Mouse (Mus musculus) embryonic facial prominence, embryonic 14.5 days (tissue): ENCODE data around the gene Kcnk3. TPM values are rescaled to one million over a fixed set of nuclear protein-coding genes. Genes with fewer than 3 reads are reported as not detected.

Experiments used
- ATAC-seq: fragments of 200-750 bp; cut with Nextera tagmentation; 2 replicates; pipeline ENCODE4 v1.8.0; 2017; ENCODE audit warnings: low read depth, moderate number of reproducible peaks, moderate TSS enrichment
- DNase-seq: peaks from one replicate; pipeline ENCODE4 v3.0.0-alpha.2; 2015; ENCODE audit warnings: low spot score
- H3K27ac ChIP-seq: fragments of 300-500 bp; sonication (generic); replicated peaks from 2 replicates; pipeline ENCODE4 v1.5.1; 2014; ENCODE audit warnings: low read depth, mild to moderate bottlenecking, low read length, moderate library complexity
- H3K27me3 ChIP-seq: fragments of 300-500 bp; sonication (generic); replicated peaks from 2 replicates; pipeline ENCODE4 v1.6.1; 2014; ENCODE audit warnings: low read length; ENCODE audit not compliant: control insufficient read depth, insufficient read depth
- H3K36me3 ChIP-seq: fragments of 300-500 bp; sonication (generic); 2 replicates; pipeline ENCODE4 v1.6.1; 2014; ENCODE audit warnings: low read length, mixed read lengths; ENCODE audit not compliant: control insufficient read depth, insufficient read depth
- H3K4me1 ChIP-seq: fragments of 300-500 bp; sonication (generic); 2 replicates; pipeline ENCODE4 v1.6.1; 2014; ENCODE audit warnings: antibody characterized with exemption, low read length; ENCODE audit not compliant: control insufficient read depth, insufficient read depth
- H3K4me2 ChIP-seq: fragments of 300-500 bp; sonication (generic); 2 replicates; pipeline ENCODE4 v1.6.1; 2014; ENCODE audit warnings: low read depth, mild to moderate bottlenecking, low read length, moderate library complexity, mixed read lengths
- H3K4me3 ChIP-seq: fragments of 300-500 bp; sonication (generic); 2 replicates; pipeline ENCODE4 v1.5.1; 2014; ENCODE audit warnings: low read depth, mild to moderate bottlenecking, low read length
- H3K9ac ChIP-seq: fragments of 300-500 bp; sonication (generic); 2 replicates; pipeline ENCODE4 v1.6.1; 2014; ENCODE audit warnings: low read depth, mild to moderate bottlenecking, low read length, moderate library complexity, mixed read lengths
- H3K9me3 ChIP-seq: fragments of 300-500 bp; sonication (generic); 2 replicates; pipeline ENCODE4 v1.6.1; 2016; ENCODE audit warnings: low read length; ENCODE audit not compliant: control insufficient read depth
- WGBS: fragments of 180-500 bp; shearing (Covaris S2); extraction: QIAGEN DNeasy Blood & Tissue Kit; methylation state at CpG from one replicate; pipeline ENCODE4 v1.1.7; 2014; 5-methylcytosine and 5-hydroxymethylcytosine counted together
- polyA plus RNA-seq: library from polyadenylated mRNA; unstranded; fragments of >200 nt; fragmentation: Nextera tagmentation; extraction: Ambion mirVana; gene quantifications from 2 replicates; pipeline ENCODE4 v1.2.1, GENCODE M21; 2014

Kcnk3 gene
- polyA plus RNA-seq, 1 experiment from 2014 or later = 2.9 TPM

DNA sequence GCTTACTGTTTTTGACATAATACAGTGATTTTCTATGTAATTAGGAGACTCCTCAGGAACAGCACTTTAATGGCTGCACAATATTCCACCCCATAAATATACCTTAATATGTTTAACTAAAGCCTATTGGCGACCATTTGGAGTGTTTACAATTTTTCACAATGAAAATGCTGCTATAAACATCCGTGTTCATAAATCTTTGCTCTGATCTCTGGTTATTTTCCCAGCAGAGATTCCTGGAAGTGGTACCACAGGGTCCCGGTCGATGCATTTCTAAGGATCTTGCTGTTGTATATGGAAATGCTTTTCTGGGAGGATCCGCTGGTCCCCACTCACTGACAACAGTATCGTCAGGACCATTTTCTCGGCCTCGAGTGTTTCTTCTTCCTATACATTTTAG lies 25.3 kb downstream of the Kcnk3 start:
- H3K4me2 ChIP-seq = no peak overlapping the region
- ATAC-seq = no peak
- no peak overlapping the region for H3K27ac ChIP-seq
- H3K4me3 ChIP-seq = no peak overlapping the region
- H3K4me1 ChIP-seq = peaks cover 6% of the 10 kb centered on the region
- H3K9me3 ChIP-seq = no peaks in the 10 kb centered on the region
- no peak for DNase-seq
- H3K9ac ChIP-seq = no peak overlapping the region
- 83% methylated on average over 8 of the region's 8 CpGs for WGBS
- H3K36me3 ChIP-seq = no peaks in the 10 kb centered on the region
- no peaks in the 10 kb centered on the region for H3K27me3 ChIP-seq

DNA sequence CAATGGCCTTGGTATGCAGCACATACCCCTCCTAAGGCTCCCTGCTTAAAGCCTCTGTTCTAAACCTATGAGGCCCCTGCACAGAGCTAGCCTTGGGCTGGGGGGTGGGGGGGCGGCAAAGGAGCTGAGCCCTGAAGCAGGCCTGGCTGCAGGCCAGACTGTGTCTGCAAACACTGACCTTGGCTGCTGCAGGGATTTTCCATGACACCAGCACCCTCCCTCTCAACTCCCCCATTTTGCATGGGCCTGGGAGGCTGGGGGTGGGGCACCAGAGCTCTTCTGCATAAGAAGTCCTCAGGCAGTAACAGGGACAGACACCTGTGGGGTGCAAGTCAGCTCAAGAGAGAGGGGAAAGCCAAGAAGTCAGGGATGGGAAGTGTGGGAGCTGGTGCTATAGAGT lies 26.3 kb downstream of the Kcnk3 start:
- Histone ChIP-seq H3K36me3 (no peaks in the 10 kb centered on the region), H3K4me3 (no peak overlapping the region), H3K27me3 (no peaks in the 10 kb centered on the region), H3K4me1 (peaks cover 6% of the 10 kb centered on the region), H3K9ac (no peak overlapping the region), H3K9me3 (no peaks in the 10 kb centered on the region), H3K4me2 (no peak overlapping the region), H3K27ac (peak overlapping the region; percentile 33; the same call in 1 of the 2 replicates)
- ATAC-seq = peak; percentile 65
- WGBS = 40% methylated on average over 1 of the region's 1 CpGs
- peak; percentile 72 for DNase-seq

DNA sequence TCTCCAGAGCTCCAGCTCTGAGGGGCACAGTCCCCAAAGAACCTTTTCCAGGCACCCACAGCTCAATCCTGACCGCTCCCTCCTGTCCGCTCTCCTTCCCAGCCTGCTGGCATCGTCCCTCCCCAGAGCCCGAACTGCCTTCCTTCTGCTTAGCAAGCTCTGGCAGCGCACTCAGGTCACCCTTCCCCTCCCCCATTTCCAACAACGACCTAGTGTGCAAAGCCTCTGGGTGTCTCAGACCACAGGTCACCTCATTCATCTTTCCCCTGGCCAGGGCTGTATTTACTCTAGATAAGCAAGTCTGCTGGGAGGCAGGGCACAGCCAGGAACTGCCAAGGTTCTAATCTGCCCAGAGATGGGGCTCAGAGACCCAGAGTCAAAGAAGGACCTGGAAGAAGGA lies 27.4 kb downstream of the Kcnk3 start:
- no peak for DNase-seq
- H3K27ac ChIP-seq = no peak overlapping the region
- no peaks in the 10 kb centered on the region for H3K27me3 ChIP-seq
- H3K9ac ChIP-seq = no peak overlapping the region
- peaks cover 6% of the 10 kb centered on the region for H3K4me1 ChIP-seq
- H3K9me3 ChIP-seq = no peaks in the 10 kb centered on the region
- H3K36me3 ChIP-seq = no peaks in the 10 kb centered on the region
- no peak for ATAC-seq
- H3K4me2 ChIP-seq = no peak overlapping the region
- H3K4me3 ChIP-seq = no peak overlapping the region
- WGBS = 39% methylated on average over 6 of the region's 6 CpGs

DNA sequence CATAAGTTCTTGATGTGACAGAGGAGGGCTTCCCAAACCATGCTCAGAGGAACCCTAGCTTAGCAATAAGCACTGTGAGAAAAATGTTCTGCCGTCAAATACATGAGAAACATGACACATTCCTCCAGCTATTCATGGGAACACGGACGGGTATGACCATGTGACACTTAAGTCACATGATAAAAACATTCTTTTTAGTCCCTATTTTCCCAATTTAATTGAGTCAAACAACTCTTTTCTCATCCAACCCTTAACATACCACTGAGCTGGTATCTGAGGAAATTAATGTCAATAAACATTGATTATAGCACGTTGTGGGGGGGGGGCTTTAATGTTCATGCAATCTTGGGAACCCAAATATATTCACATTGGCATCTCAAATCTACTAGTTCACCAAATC lies 27.8 kb downstream of the Kcnk3 start:
- no peak for DNase-seq
- no peak overlapping the region for H3K27ac ChIP-seq
- peaks cover 6% of the 10 kb centered on the region for H3K4me1 ChIP-seq

DNA sequence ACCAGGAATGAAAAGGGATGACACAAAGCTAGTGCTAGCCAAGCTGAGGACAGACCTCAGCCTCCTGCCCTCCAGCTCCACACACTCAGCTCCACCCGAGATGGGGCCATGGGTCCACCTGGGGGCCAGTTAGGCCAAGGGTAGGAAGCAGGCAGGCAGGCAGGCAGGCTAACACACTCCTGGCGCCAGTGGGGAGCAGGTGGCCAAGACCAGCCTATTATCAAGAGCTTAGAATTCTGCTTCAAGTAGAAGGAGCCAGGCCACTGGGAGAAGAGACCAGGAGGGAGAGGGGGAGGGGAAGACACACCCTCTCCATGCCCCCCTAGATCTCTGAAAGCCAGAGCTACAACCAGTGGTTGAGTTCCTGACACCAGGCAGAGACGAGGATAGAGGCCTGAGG lies 28.7 kb downstream of the Kcnk3 start:
- no peak for ATAC-seq
- H3K9me3 ChIP-seq = no peaks in the 10 kb centered on the region
- no peaks in the 10 kb centered on the region for H3K36me3 ChIP-seq
- H3K9ac ChIP-seq = no peak overlapping the region
- peaks cover 4% of the 10 kb centered on the region; the same call in 1 of the 2 replicates for H3K27me3 ChIP-seq
- H3K4me1 ChIP-seq = peaks cover 6% of the 10 kb centered on the region
- no peak overlapping the region for H3K4me2 ChIP-seq
- WGBS = 20% methylated on average over 3 of the region's 3 CpGs
- no peak overlapping the region for H3K27ac ChIP-seq
- DNase-seq = no peak
- H3K4me3 ChIP-seq = no peak overlapping the region

More for the DNA sequence above, 27.8 kb downstream of the Kcnk3 start:
- ATAC-seq = no peak
- Histone ChIP-seq H3K9ac (no peak overlapping the region), H3K36me3 (no peaks in the 10 kb centered on the region), H3K9me3 (no peaks in the 10 kb centered on the region), H3K4me3 (no peak overlapping the region), H3K27me3 (no peaks in the 10 kb centered on the region), H3K4me2 (no peak overlapping the region)
- WGBS = 68% methylated on average over 4 of the region's 4 CpGs

DNA sequence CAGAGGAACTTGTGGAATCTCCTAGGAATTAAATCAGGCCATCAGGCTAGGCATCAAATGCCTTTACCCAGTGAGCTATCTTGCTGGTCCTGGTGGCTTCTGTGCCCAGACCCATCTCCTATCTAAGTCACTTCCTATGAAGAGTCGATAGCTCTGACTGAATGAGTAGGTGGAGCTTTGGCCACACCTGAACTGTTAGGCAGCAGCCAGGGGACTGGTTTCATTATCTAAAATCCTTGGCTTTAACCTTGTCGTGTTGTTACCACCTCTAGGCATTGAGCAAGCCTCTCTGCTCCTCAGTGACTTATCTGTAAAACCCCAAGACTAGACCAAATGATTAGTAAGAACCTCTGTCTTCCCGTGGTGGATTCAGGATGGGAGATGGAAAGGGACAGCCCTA lies 29.4 kb downstream of the Kcnk3 start:
- Histone ChIP-seq H3K4me1 (peaks cover 14% of the 10 kb centered on the region), H3K9ac (no peak overlapping the region), H3K4me2 (no peak overlapping the region), H3K36me3 (no peaks in the 10 kb centered on the region), H3K27me3 (peaks cover 10% of the 10 kb centered on the region), H3K9me3 (no peaks in the 10 kb centered on the region), H3K27ac (no peak overlapping the region), H3K4me3 (no peak overlapping the region)
- 27% methylated on average over 3 of the region's 3 CpGs for whole genome bisulfite sequencing
- DNase-seq (no peak), ATAC-seq (no peak)

DNA sequence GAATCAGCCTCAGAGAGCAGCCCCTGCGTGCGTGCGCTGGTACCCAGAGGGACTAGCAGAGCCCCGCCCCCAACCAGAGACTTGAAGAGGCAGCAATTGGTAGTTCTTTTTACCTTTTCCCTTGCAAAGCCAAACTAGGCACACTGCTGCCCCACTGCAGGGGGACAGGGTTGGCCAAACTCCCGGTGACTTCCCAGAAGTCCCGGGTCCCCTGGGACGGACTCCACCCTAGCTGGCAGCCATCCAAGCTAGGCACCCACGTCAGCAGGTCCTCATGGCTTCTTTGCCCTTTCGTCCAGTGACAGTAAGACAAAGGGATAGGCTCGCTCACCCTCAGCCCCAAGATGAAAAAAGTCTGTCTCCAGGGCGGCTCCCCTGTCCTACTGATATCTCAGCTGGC lies 29.9 kb downstream of the Kcnk3 start:
- WGBS = 29% methylated on average over 11 of the region's 11 CpGs
- Histone ChIP-seq H3K27me3 (peaks cover 15% of the 10 kb centered on the region), H3K9ac (no peak overlapping the region), H3K4me3 (no peak overlapping the region), H3K27ac (no peak overlapping the region), H3K4me1 (peaks cover 18% of the 10 kb centered on the region), H3K9me3 (no peaks in the 10 kb centered on the region), H3K36me3 (no peaks in the 10 kb centered on the region), H3K4me2 (no peak overlapping the region)
- ATAC-seq (no peak), DNase-seq (no peak)

DNA sequence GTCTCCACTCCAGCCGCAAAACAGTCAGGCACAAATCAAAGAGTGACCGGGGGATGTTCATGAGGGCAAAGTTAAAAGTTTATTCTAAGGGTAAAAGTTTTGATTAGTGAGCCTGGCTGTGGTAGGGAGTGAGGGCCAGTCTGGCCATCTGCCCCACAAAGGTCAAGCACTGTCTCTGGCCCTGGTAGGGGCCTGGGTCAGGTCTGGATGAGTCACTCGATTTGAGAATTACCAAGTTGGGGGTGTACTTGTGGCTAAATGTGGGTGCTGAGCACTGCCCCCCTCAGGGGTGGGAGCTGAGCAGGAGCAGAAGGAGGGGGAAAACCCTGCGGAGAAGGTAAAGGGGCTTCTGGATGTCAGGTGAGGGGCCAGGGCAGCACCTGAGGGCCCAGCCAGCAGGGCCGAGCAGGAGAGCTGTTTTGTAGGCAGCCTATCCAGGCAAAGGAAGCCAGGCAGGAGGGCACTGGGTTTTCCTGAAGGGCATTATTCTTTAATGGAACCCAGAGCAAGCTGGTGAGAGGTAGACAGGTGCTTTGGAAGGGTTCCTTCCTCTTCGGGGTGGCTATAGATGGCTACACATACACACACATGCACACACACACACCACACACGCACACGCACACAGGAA lies 30.5 kb downstream of the Kcnk3 start:
- Histone ChIP-seq H3K4me2 (no peak overlapping the region), H3K27me3 (peaks cover 15% of the 10 kb centered on the region), H3K9ac (no peak overlapping the region), H3K9me3 (no peaks in the 10 kb centered on the region), H3K4me1 (peaks cover 18% of the 10 kb centered on the region), H3K36me3 (no peaks in the 10 kb centered on the region), H3K4me3 (no peak overlapping the region), H3K27ac (no peak overlapping the region)
- ATAC-seq = no peak
- WGBS = 75% methylated on average over 8 of the region's 8 CpGs
- DNase-seq = no peak

DNA sequence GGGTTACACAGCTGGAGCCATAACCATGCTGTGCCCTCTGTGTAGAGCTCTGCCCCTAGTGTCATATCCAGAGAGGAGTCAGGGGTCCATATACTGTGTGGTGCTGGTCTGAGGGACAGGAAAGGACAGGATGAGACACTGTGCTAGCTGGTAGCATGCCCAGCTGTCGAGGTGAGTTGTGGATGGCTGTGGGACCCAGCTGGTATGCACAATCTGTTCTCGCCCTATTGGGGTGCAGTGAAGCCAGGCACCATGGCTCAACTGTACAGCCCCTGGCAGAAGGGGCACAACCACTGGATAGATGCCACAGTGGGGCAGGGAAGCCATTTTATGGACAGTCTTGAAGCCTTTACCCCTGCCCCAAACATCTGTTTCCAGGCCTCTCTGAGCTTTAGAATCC lies 31.2 kb downstream of the Kcnk3 start:
- H3K27me3 ChIP-seq = peaks cover 15% of the 10 kb centered on the region
- ATAC-seq (no peak), DNase-seq (no peak)
- H3K36me3 ChIP-seq = no peaks in the 10 kb centered on the region
- H3K9me3 ChIP-seq = no peaks in the 10 kb centered on the region
- no peak overlapping the region for H3K4me3 ChIP-seq
- H3K9ac ChIP-seq = no peak overlapping the region
- peaks cover 16% of the 10 kb centered on the region for H3K4me1 ChIP-seq
- H3K27ac ChIP-seq = no peak overlapping the region
- 83% methylated on average over 2 of the region's 2 CpGs for WGBS
- H3K4me2 ChIP-seq = no peak overlapping the region
